Mouse (Mus musculus) forelimb bud, embryonic 11.5 days (tissue): Measurements from ENCODE around the gene C2.
"Not testable (repeated sequence)": the region's sequence is repeated elsewhere in the genome, so short reads cannot be mapped to it uniquely, and the experiment has no call there.

Experiments
- DNase-seq: peaks from one replicate; pipeline ENCODE4 v3.0.0-alpha.2; 2012; ENCODE audit warnings: low read depth, low spot score

The C2 gene

GRCm38 (mm10) chr17:34836155-34836855 lies 61.8 kb downstream of the C2 start:
- no peak for DNase-seq

- not testable (repeated sequence) for DNase-seq
These were observed 67.3 kb downstream of the C2 start for GRCm38 (mm10) chr17:34830776-34831175.

- no peak for DNase-seq
These were observed 83.2 kb downstream of the C2 start for GRCm38 (mm10) chr17:34814818-34815370.

- DNase-seq, result not testable (repeated sequence)
These were observed 84.3 kb downstream of the C2 start for GRCm38 (mm10) chr17:34813747-34814146.
